Mouse (Mus musculus): ENCODE data around the gene Myo7a.

DNA sequence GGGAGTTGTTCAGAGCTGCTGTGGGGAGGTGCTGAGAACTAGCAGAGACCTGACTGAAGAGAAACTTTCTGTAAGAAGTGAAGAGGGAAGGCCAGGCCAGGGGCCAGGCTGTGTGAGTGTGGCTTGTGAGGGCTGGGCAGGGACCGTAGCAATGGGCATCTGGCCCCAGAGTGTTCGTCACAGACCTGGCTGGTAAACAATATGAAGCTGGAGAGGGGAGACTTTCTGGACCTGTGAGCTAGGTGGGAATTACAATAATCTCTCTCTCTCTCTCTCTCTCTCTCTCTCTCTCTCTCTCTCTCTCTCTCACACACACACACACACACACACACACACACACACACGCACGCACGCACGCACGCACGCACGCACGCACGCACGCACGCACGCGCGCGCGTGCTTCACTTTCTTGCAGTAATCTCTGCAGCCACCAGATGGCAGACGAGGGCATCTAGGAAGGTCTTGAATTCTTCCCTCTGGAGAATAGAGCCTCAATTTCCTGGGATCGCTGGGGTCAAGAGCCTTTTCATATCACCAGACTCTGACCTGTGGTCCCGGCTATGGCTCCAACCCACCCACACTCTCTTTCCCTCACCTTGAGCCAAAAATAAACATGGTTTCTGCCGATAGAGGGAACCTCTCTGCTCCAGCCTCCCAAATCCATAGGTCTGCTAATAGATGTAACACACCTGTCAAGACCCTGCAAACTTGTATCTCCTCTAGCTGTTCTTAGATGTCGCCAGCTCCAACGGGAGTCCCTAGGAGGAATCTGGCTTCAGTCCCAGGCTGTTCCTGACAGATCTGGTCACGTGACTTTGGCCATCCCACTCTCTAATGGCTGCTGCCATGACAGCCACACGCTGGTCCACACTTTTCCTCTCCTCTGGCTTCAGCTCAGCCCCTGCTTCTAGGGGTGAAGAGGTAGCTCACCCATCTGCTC lies 16.1 kb downstream of the Myo7a start:
- peak; percentile 38 to 65; a peak in 2 of 4 replicates for TF ChIP-seq CTCF (conservative IDR thresholded peaks at IDR 0.05 in 1 of 2, IDR thresholded peaks at IDR 0.05 in 1 of 2; ENCODE audit: low read depth in 2 of 2, low read length in 2 of 2)
- TF ChIP-seq EP300 (IDR thresholded peaks at IDR 0.05; ENCODE audit: low read length), result no peak
- peak; percentile 22; the same call in 1 of the 2 replicates for TF ChIP-seq TCF12 (IDR thresholded peaks at IDR 0.05; ENCODE audit: low read depth, low read length)
- no peak for TF ChIP-seq NELFE (IDR thresholded peaks at IDR 0.05; ENCODE audit: low read depth, low read length)
- peak; percentile 29; the same call in 1 of the 2 replicates for TF ChIP-seq MYC (IDR thresholded peaks at IDR 0.05; ENCODE audit: low read depth, low read length)
- no peak for TF ChIP-seq TBP (conservative IDR thresholded peaks at IDR 0.05; ENCODE audit: low read depth, low read length)
- peak; percentile 52 for TF ChIP-seq POLR2A (IDR thresholded peaks at IDR 0.05; ENCODE audit: low read depth, low read length)
- peak; percentile 51 for TF ChIP-seq USF1 (IDR thresholded peaks at IDR 0.05; ENCODE audit: low read depth, low read length)
- TF ChIP-seq RAD21 (IDR thresholded peaks at IDR 0.05; ENCODE audit: low read depth, low read length), result peak; percentile 3
- no peak for TF ChIP-seq MEF2A (IDR thresholded peaks at IDR 0.05; ENCODE audit: borderline replicate concordance, low read depth, low read length)
- no peak for TF ChIP-seq IRF4 (IDR thresholded peaks at IDR 0.05; ENCODE audit: low read depth, low read length)
- TF ChIP-seq MAX (IDR thresholded peaks at IDR 0.05; ENCODE audit: low read length), result no peak
- TF ChIP-seq POLR2AphosphoS2 (IDR thresholded peaks at IDR 0.05; ENCODE audit: low read depth, low read length), result no peak

All from CH12.LX (cell line).